Mouse (Mus musculus): Measurements from ENCODE around the gene Ep300. TPM values are rescaled to one million over a fixed set of nuclear protein-coding genes. Genes with fewer than 3 reads are reported as not detected.
"Not testable (repeated sequence)": the region's sequence is repeated elsewhere in the genome, so short reads cannot be mapped to it uniquely, and the experiment has no call there.

Ep300 gene
- total and polyA plus RNA-seq, 3 experiments: 11.6 to 45.2 (median 32.3) TPM

- Histone ChIP-seq H3K9ac (ENCODE audit: control insufficient read depth, low read depth, low read length, poor library complexity, severe bottlenecking) (no peak overlapping the region), H3K36me3 (ENCODE audit: control insufficient read depth in 1 of 2, insufficient read depth in 2 of 2, low read length in 2 of 2) (peaks cover 2 to 51% of the 10 kb centered on the region in 2 experiments), H3K4me1 (ENCODE audit: control insufficient read depth in 1 of 2, insufficient read depth in 2 of 2, low read length in 2 of 2) (peaks cover 15 to 21% of the 10 kb centered on the region in 2 experiments), H3K4me3 (ENCODE audit: control insufficient read depth in 1 of 2, insufficient read depth in 1 of 2, low read depth in 2 of 2, low read length in 2 of 2) (no peak overlapping the region), H3K79me2 (ENCODE audit: control insufficient read depth, insufficient read depth, low read length, poor library complexity) (peaks cover 40% of the 10 kb centered on the region), H3K9me3 (replicated peaks; ENCODE audit: insufficient read depth, low read length) (no peaks in the 10 kb centered on the region), H3K27ac (ENCODE audit: control insufficient read depth, low read depth, low read length) (peak overlapping the region; percentile 53), H3K27me3 (ENCODE audit: control insufficient read depth in 1 of 2, insufficient read depth in 2 of 2, low read length in 2 of 2) (no peaks in the 10 kb centered on the region)
- TF ChIP-seq GABPA (IDR thresholded peaks at IDR 0.05; ENCODE audit: low read depth, low read length) (no peak), SMC3 (IDR thresholded peaks at IDR 0.05; ENCODE audit: low read depth, low read length) (no peak), BHLHE40 (IDR thresholded peaks at IDR 0.05; ENCODE audit: borderline replicate concordance, low read depth, low read length) (no peak), ZKSCAN1 (IDR thresholded peaks at IDR 0.05; ENCODE audit: low read depth, low read length) (no peak), SIN3A (IDR thresholded peaks at IDR 0.05; ENCODE audit: low read length) (0 out of 2 replicates have a peak, but pooled peaks have one; percentile 34), ZMIZ1 (IDR thresholded peaks at IDR 0.05; ENCODE audit: low read depth, low read length) (no peak), TAL1 (IDR thresholded peaks at IDR 0.05; ENCODE audit: low read length) (no peak), RAD21 (IDR thresholded peaks at IDR 0.05; ENCODE audit: low read depth, low read length) (no peak), MEF2A (IDR thresholded peaks at IDR 0.05; ENCODE audit: extremely low read depth, insufficient replicate concordance, low read depth, low read length, poor library complexity, severe bottlenecking) (no peak), MXI1 (IDR thresholded peaks at IDR 0.05; ENCODE audit: low read depth, low read length) (no peak), TCF12 (IDR thresholded peaks at IDR 0.05; ENCODE audit: low read depth, low read length) (no peak), MAX (IDR thresholded peaks at IDR 0.05; ENCODE audit: low read length) (no peak), GATA1 (IDR thresholded peaks at IDR 0.05; ENCODE audit: low read depth, low read length) (peak; percentile 58; the same call in 1 of the 2 replicates), EP300 (IDR thresholded peaks at IDR 0.05; ENCODE audit: low read depth in 1 of 2, low read length in 2 of 2) (peak; percentile 19 to 59; a peak in 1 of 4 replicates)
- DNase-seq (ENCODE audit: low read depth, low spot score): peak; percentile 79
Observed at GRCm38 (mm10) chr15:81594146-81594696, 9.1 kb downstream of the Ep300 start.

GRCm38 (mm10) chr15:81598742-81599141 is 13.6 kb downstream of the Ep300 start:
- DNase-seq (ENCODE audit: low read depth, low spot score); H3K9ac ChIP-seq (ENCODE audit: control insufficient read depth, low read depth, low read length, poor library complexity, severe bottlenecking); H3K27ac ChIP-seq (ENCODE audit: control insufficient read depth, low read depth, low read length); H3K9me3 ChIP-seq (replicated peaks; ENCODE audit: insufficient read depth, low read length); H3K4me3 ChIP-seq (ENCODE audit: control insufficient read depth in 1 of 2, insufficient read depth in 1 of 2, low read depth in 2 of 2, low read length in 2 of 2); H3K27me3 ChIP-seq (ENCODE audit: control insufficient read depth in 1 of 2, insufficient read depth in 2 of 2, low read length in 2 of 2): not testable (repeated sequence)
- peaks cover 13 to 17% of the 10 kb centered on the region in 2 experiments for H3K36me3 ChIP-seq (ENCODE audit: control insufficient read depth in 1 of 2, insufficient read depth in 2 of 2, low read length in 2 of 2)
- peaks cover 8 to 15% of the 10 kb centered on the region in 2 experiments for H3K4me1 ChIP-seq (ENCODE audit: control insufficient read depth in 1 of 2, insufficient read depth in 2 of 2, low read length in 2 of 2)
- peak; percentile 56 for TF ChIP-seq ZNF384 (IDR thresholded peaks at IDR 0.05; ENCODE audit: low read depth, low read length)
- peaks cover 26% of the 10 kb centered on the region for H3K79me2 ChIP-seq (ENCODE audit: control insufficient read depth, insufficient read depth, low read length, poor library complexity)
